Mouse (Mus musculus) forebrain, embryonic 15.5 days (tissue): Measurements from ENCODE around the gene Unc13b. TPM values are rescaled to one million over a fixed set of nuclear protein-coding genes. Genes with fewer than 3 reads are reported as not detected.
A peak's percentile ranks its signal among the peaks of the same experiment; 100 is the strongest.

Source experiments
- ATAC-seq: fragments of 200-750 bp; cut with Nextera tagmentation; replicated peaks from 2 replicates; pipeline ENCODE4 v1.8.0; 2017; ENCODE audit warnings: mild to moderate bottlenecking, moderate TSS enrichment, moderate library complexity
- H3K27ac ChIP-seq: fragments of 300-500 bp; sonication (generic); replicated peaks from 2 replicates; pipeline ENCODE4 v1.5.1; 2015; ENCODE audit warnings: mild to moderate bottlenecking, inconsistent platforms
- H3K27me3 ChIP-seq: fragments of 300-500 bp; sonication (generic); 2 replicates; pipeline ENCODE4 v1.6.1; 2015; ENCODE audit warnings: inconsistent platforms
- H3K36me3 ChIP-seq: fragments of 300-500 bp; sonication (generic); 2 replicates; pipeline ENCODE4 v1.6.1; 2015; ENCODE audit warnings: mild to moderate bottlenecking, inconsistent platforms
- H3K4me1 ChIP-seq: fragments of 300-500 bp; sonication (generic); 2 replicates; pipeline ENCODE4 v1.6.1; 2015; ENCODE audit warnings: inconsistent platforms
- H3K4me2 ChIP-seq: fragments of 300-500 bp; sonication (generic); replicated peaks from 2 replicates; pipeline ENCODE4 v1.6.1; 2015; ENCODE audit warnings: mild to moderate bottlenecking, inconsistent platforms
- H3K4me3 ChIP-seq: fragments of 300-500 bp; sonication (generic); 2 replicates; pipeline ENCODE4 v1.5.1; 2015; ENCODE audit warnings: mild to moderate bottlenecking, inconsistent platforms
- H3K9ac ChIP-seq: fragments of 300-500 bp; sonication (generic); replicated peaks from 2 replicates; pipeline ENCODE4 v1.6.1; 2015; ENCODE audit warnings: mild to moderate bottlenecking, inconsistent platforms
- H3K9me3 ChIP-seq: fragments of 300-500 bp; sonication (generic); 2 replicates; pipeline ENCODE4 v1.6.1; 2016; ENCODE audit warnings: inconsistent platforms
- WGBS: fragments of 180-500 bp; shearing (Covaris S2); methylation state at CpG from one replicate; pipeline ENCODE4 v1.1.7; 2015; ENCODE audit warnings: mixed read lengths; 5-methylcytosine and 5-hydroxymethylcytosine counted together
- polyA plus RNA-seq: library from polyadenylated mRNA; unstranded; fragments of >200 nt; fragmentation: Nextera tagmentation; extraction: Ambion mirVana; gene quantifications from 2 replicates; pipeline ENCODE4 v1.2.1, GENCODE M21; 2015

The Unc13b gene
- polyA plus RNA-seq, 1 experiment from 2014 or later: 18.7 TPM

DNA sequence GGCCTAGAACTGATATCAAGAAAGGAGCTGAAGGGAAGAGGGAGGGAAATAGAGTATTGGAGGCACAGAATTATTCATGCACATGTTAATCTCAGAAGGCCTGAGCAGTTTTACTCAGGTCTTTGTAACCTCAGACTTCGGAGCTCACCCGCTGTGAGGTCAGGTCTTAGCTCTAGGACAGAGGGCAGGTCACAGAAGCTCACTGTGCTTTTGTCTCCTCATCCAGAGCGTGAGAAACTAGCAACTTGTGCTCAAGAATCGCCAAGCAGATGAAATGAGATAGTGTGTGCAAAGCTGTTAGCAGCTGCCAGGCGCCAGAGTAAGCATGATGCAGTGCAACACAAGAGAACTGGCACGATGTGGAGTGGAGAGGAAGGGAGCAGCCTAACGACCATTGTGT is 189.3 kb downstream of the Unc13b start:
- Histone ChIP-seq H3K9ac (no peak overlapping the region), H3K27ac (no peak overlapping the region), H3K4me3 (no peak overlapping the region), H3K4me2 (no peak overlapping the region), H3K36me3 (peaks cover 21% of the 10 kb centered on the region; the same call in 1 of the 2 replicates), H3K4me1 (no peaks in the 10 kb centered on the region), H3K27me3 (no peaks in the 10 kb centered on the region), H3K9me3 (no peaks in the 10 kb centered on the region)
- ATAC-seq: no peak
- WGBS: 8% methylated on average over 7 of the region's 7 CpGs

DNA sequence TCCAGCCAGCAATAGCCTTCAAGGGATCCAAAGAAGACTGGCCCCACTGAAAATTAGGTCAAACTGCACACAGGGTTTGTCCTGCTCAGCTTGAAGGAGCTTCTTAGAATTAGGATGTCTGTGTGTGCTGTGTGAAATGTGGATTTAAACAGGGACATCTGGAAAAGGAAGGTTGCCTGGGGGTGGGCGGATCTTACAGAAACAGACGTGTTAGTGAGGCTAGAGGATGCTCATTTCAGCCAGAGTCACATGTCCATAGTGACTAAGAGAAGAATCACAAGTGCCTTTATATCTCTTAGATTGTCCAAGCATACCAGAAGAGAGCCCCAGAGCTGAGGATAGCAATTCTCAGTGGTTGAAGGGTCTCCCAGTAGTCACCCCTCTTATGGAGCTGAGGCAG is 190.2 kb downstream of the Unc13b start:
- no peaks in the 10 kb centered on the region for H3K4me1 ChIP-seq
- H3K9me3 ChIP-seq: no peaks in the 10 kb centered on the region
- no peak overlapping the region for H3K9ac ChIP-seq
- WGBS: 65% methylated on average over 2 of the region's 2 CpGs
- no peak overlapping the region for H3K4me3 ChIP-seq
- no peak for ATAC-seq
- H3K27ac ChIP-seq: no peak overlapping the region
- peaks cover 19% of the 10 kb centered on the region; the same call in 1 of the 2 replicates for H3K36me3 ChIP-seq
- H3K4me2 ChIP-seq: no peak overlapping the region
- H3K27me3 ChIP-seq: no peaks in the 10 kb centered on the region

- peaks cover 22% of the 10 kb centered on the region; the same call in 1 of the 2 replicates for H3K36me3 ChIP-seq
- ATAC-seq: no peak
- 90% methylated on average over 6 of the region's 6 CpGs for WGBS
These were observed 192.5 kb downstream of the Unc13b start for GRCm38 (mm10) chr4:43251269-43251668.

DNA sequence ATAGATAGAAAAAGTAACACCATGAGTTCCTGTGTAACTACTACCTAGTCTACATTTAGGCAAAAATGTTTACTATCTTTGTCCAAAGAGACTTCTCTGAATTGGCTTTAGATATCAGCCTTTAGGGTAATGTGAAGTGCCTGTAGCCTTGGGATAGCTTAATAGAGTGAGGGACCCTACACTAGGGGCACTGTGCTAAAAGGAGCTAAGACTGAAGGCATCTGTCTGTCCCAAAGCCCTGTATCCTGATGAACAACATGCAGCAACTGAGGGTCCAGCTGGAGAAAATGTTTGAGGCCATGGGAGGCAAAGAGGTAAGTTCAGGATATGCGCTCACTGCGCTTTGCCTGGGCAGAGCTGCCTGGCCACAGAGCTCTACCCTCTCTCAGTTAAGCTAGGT is 198.3 kb downstream of the Unc13b start:
- ATAC-seq: no peak
- no peaks in the 10 kb centered on the region for H3K4me1 ChIP-seq
- H3K27ac ChIP-seq: no peak overlapping the region
- H3K4me2 ChIP-seq: no peak overlapping the region
- H3K9me3 ChIP-seq: no peaks in the 10 kb centered on the region
- H3K4me3 ChIP-seq: no peak overlapping the region
- 98% methylated on average over 2 of the region's 2 CpGs for WGBS
- peaks cover 33% of the 10 kb centered on the region for H3K36me3 ChIP-seq
- no peak overlapping the region for H3K9ac ChIP-seq
- no peaks in the 10 kb centered on the region for H3K27me3 ChIP-seq

More at GRCm38 (mm10) chr4:43251269-43251668, 192.5 kb downstream of the Unc13b start:
- H3K9ac ChIP-seq: no peak overlapping the region
- H3K4me3 ChIP-seq: no peak overlapping the region
- no peak overlapping the region for H3K27ac ChIP-seq
- no peaks in the 10 kb centered on the region for H3K27me3 ChIP-seq
- H3K4me2 ChIP-seq: no peak overlapping the region
- H3K4me1 ChIP-seq: no peaks in the 10 kb centered on the region
- H3K9me3 ChIP-seq: no peaks in the 10 kb centered on the region

DNA sequence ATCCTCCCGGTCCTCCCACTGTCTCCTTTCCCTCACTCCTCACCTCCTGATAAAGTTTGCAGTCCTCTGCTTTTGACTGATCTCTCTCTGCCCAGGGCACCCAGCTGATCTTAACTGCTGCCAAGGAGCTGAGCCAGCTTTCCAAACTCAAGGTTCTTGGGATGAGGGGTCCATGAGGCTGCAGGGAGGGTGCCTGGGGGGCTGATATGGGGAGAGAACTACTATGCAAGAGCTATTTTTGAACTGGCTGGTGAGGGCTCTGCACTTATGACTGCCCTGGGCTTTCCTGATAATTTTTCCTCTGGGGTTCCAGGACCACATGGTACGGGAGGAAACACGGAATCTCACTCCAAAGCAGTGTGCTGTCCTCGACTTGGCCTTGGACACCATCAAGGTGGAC is 199.8 kb downstream of the Unc13b start:
- peaks cover 37% of the 10 kb centered on the region for H3K36me3 ChIP-seq
- no peak overlapping the region for H3K4me2 ChIP-seq
- ATAC-seq: no peak

GRCm38 (mm10) chr4:43259435-43259834 is 200.7 kb downstream of the Unc13b start:
- no peak overlapping the region for H3K4me3 ChIP-seq
- H3K36me3 ChIP-seq: peaks cover 35% of the 10 kb centered on the region
- H3K27me3 ChIP-seq: no peaks in the 10 kb centered on the region
- H3K9me3 ChIP-seq: no peaks in the 10 kb centered on the region
- H3K4me2 ChIP-seq: no peak overlapping the region
- H3K9ac ChIP-seq: no peak overlapping the region
- 73% methylated on average over 3 of the region's 3 CpGs for WGBS
- H3K4me1 ChIP-seq: no peaks in the 10 kb centered on the region
- H3K27ac ChIP-seq: no peak overlapping the region
- ATAC-seq: no peak

More for the DNA sequence above, 199.8 kb downstream of the Unc13b start:
- H3K27ac ChIP-seq: no peak overlapping the region
- WGBS: 86% methylated on average over 4 of the region's 4 CpGs
- H3K9me3 ChIP-seq: no peaks in the 10 kb centered on the region
- no peaks in the 10 kb centered on the region for H3K27me3 ChIP-seq
- H3K4me1 ChIP-seq: no peaks in the 10 kb centered on the region
- no peak overlapping the region for H3K9ac ChIP-seq
- no peak overlapping the region for H3K4me3 ChIP-seq

- ATAC-seq: no peak
- 73% methylated on average over 5 of the region's 5 CpGs for WGBS
These were observed 201.3 kb downstream of the Unc13b start for GRCm38 (mm10) chr4:43260096-43260495.

GRCm38 (mm10) chr4:43262821-43263220 is 204.1 kb downstream of the Unc13b start:
- ATAC-seq: no peak
- H3K4me2 ChIP-seq: no peak overlapping the region
- peaks cover 14% of the 10 kb centered on the region for H3K4me1 ChIP-seq
- no peaks in the 10 kb centered on the region for H3K27me3 ChIP-seq
- H3K9me3 ChIP-seq: no peaks in the 10 kb centered on the region
- H3K4me3 ChIP-seq: no peak overlapping the region
- H3K36me3 ChIP-seq: peaks cover 18% of the 10 kb centered on the region
- H3K27ac ChIP-seq: no peak overlapping the region
- no peak overlapping the region for H3K9ac ChIP-seq
- 88% methylated on average over 6 of the region's 6 CpGs for WGBS

More at GRCm38 (mm10) chr4:43260096-43260495, 201.3 kb downstream of the Unc13b start:
- Histone ChIP-seq H3K4me3 (no peak overlapping the region), H3K27ac (no peak overlapping the region), H3K36me3 (peaks cover 33% of the 10 kb centered on the region), H3K4me2 (no peak overlapping the region), H3K27me3 (no peaks in the 10 kb centered on the region), H3K9ac (no peak overlapping the region), H3K4me1 (no peaks in the 10 kb centered on the region), H3K9me3 (no peaks in the 10 kb centered on the region)

GRCm38 (mm10) chr4:43266146-43266545 is 207.4 kb downstream of the Unc13b start:
- no peak overlapping the region for H3K4me3 ChIP-seq
- H3K9ac ChIP-seq: no peak overlapping the region
- peaks cover 14% of the 10 kb centered on the region for H3K4me1 ChIP-seq
- WGBS: 64% methylated on average over 2 of the region's 2 CpGs
- ATAC-seq: no peak
- 0 out of 2 replicates have a peak overlapping the region, but pooled peaks have one; percentile 63 for H3K27ac ChIP-seq
- H3K4me2 ChIP-seq: no peak overlapping the region
- H3K27me3 ChIP-seq: no peaks in the 10 kb centered on the region
- H3K9me3 ChIP-seq: no peaks in the 10 kb centered on the region
- peaks cover 6% of the 10 kb centered on the region for H3K36me3 ChIP-seq

DNA sequence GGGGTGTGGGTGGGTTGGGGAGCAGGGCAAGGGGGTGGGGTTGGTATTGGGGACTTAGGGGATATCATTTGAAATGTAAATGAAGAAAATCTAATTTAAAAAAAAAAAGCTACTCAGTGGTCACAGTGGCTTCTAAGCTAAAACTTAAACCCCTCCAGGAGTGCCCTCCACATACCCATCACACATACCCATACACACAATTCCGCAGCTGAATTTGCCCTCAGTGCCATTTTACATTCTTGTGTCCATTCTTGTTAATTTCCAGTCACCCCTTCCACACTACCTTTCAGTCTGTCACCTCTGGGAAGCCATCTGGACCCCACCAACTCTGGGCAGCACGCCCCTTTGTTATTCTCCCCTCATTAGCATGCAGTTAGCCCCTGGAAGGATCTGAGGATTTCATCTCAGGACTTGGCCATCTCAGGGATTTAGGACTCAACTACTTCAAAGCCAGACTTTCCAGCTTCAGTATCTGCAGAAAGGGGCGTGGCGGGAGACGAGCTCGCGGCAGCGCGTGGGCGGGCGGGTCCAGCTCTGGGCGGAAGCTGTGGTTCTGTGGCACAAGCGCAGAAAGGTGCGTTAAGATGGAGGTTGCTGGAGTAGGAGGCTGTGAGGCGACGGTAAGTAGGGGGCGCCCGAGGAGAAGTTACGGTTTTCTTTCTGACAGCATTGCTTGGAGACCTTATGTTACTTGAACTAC is 208.0 kb downstream of the Unc13b start, which contains the start of gene Atp8b5:
Atp8b5 (plus strand) TSS at position 537 of the 700 bp plus-strand sequence.
- peak within 1 kb of the TSS; percentile 62 for H3K4me2 ChIP-seq
- WGBS: 2% methylated on average over 19 of the region's 19 CpGs
- H3K36me3 ChIP-seq: peaks cover 6% of the 10 kb centered on the region
- no peaks in the 10 kb centered on the region for H3K9me3 ChIP-seq
- no peaks in the 10 kb centered on the region for H3K27me3 ChIP-seq
- H3K27ac ChIP-seq: peak within 1 kb of the TSS; percentile 63
- peak within 1 kb of the TSS; percentile 47 for H3K9ac ChIP-seq
- peaks cover 14% of the 10 kb centered on the region for H3K4me1 ChIP-seq
- ATAC-seq: peak; percentile 95
- H3K4me3 ChIP-seq: peak within 1 kb of the TSS; percentile 41

- Histone ChIP-seq H3K4me1 (peaks cover 14% of the 10 kb centered on the region), H3K9me3 (no peaks in the 10 kb centered on the region), H3K9ac (no peak overlapping the region), H3K27ac (peak overlapping the region; percentile 63), H3K4me2 (peak overlapping the region; percentile 62), H3K27me3 (no peaks in the 10 kb centered on the region), H3K36me3 (peaks cover 6% of the 10 kb centered on the region), H3K4me3 (peak overlapping the region; percentile 41)
- WGBS: 3% methylated on average over 2 of the region's 2 CpGs
- no peak for ATAC-seq
These were observed 208.5 kb downstream of the Unc13b start for GRCm38 (mm10) chr4:43267323-43267658.

- 96% methylated on average over 5 of the region's 5 CpGs for WGBS
- no peaks in the 10 kb centered on the region for H3K4me1 ChIP-seq
- no peak overlapping the region for H3K4me3 ChIP-seq
These were observed 226.7 kb downstream of the Unc13b start for GRCm38 (mm10) chr4:43285476-43285875.

DNA sequence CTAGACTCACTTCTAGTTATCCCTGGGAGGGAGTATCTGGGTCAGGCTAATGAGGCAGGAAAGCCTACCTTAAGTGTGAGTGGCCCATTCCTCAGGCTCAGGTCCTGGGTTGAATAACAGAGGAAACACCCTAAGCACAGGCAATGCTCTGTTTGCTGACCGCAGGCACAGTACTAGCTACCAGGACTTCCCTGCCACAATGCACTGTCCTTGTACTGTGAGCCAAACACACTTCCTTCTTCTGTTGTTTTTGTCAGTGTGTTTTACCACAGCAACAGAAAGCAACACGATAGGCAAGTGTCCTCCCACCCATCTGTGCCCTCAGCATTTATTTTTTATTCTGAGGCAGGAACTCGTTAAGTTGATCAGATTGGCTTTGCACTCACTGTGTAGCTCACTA is 228.6 kb downstream of the Unc13b start:
- no peak for ATAC-seq
- Histone ChIP-seq H3K4me3 (no peak overlapping the region), H3K9me3 (no peaks in the 10 kb centered on the region), H3K4me2 (no peak overlapping the region), H3K27me3 (no peaks in the 10 kb centered on the region), H3K36me3 (no peaks in the 10 kb centered on the region), H3K4me1 (no peaks in the 10 kb centered on the region), H3K27ac (no peak overlapping the region), H3K9ac (no peak overlapping the region)
- WGBS: 61% methylated on average over 3 of the region's 3 CpGs

More at GRCm38 (mm10) chr4:43285476-43285875, 226.7 kb downstream of the Unc13b start:
- Histone ChIP-seq H3K4me2 (no peak overlapping the region), H3K36me3 (no peaks in the 10 kb centered on the region), H3K27ac (no peak overlapping the region), H3K9ac (no peak overlapping the region), H3K9me3 (no peaks in the 10 kb centered on the region), H3K27me3 (no peaks in the 10 kb centered on the region)
- no peak for ATAC-seq
